Mouse (Mus musculus) liver, embryonic 11.5 days (tissue): ENCODE results near the gene Arhgap24. TPM values are rescaled to one million over a fixed set of nuclear protein-coding genes. Genes with fewer than 3 reads are reported as not detected.
A peak's percentile ranks its signal among the peaks of the same experiment; 100 is the strongest.

Source experiments
- ATAC-seq: fragments of 200-750 bp; cut with Nextera tagmentation; replicated peaks from 2 replicates; pipeline ENCODE4 v1.8.0; 2017; ENCODE audit warnings: moderate number of reproducible peaks, mild to moderate bottlenecking, moderate TSS enrichment, moderate library complexity; ENCODE audit not compliant: low FRiP score
- DNase-seq: peaks from one replicate; pipeline ENCODE4 v3.0.0-alpha.2; 2017; ENCODE audit warnings: low spot score
- H3K27ac ChIP-seq: fragments of 300-500 bp; sonication (generic); 2 replicates; pipeline ENCODE4 v1.5.1; 2014; ENCODE audit warnings: mild to moderate bottlenecking, low read depth, low read length, control low read depth
- H3K27me3 ChIP-seq: fragments of 300-500 bp; sonication (generic); replicated peaks from 2 replicates; pipeline ENCODE4 v1.6.1; 2014; ENCODE audit warnings: low read length, mixed read lengths; ENCODE audit not compliant: control insufficient read depth, insufficient read depth
- H3K36me3 ChIP-seq: fragments of 300-500 bp; sonication (generic); 2 replicates; pipeline ENCODE4 v1.6.1; 2014; ENCODE audit warnings: mild to moderate bottlenecking, low read length, moderate library complexity, mixed read lengths; ENCODE audit not compliant: control insufficient read depth, insufficient read depth
- H3K4me1 ChIP-seq: fragments of 300-500 bp; sonication (generic); replicated peaks from 2 replicates; pipeline ENCODE4 v1.6.1; 2014; ENCODE audit warnings: low read length, mixed read lengths; ENCODE audit not compliant: control insufficient read depth, insufficient read depth
- H3K4me2 ChIP-seq: fragments of 300-500 bp; sonication (generic); 2 replicates; pipeline ENCODE4 v1.6.1; 2014; ENCODE audit warnings: mild to moderate bottlenecking, control low read depth, moderate library complexity
- H3K4me3 ChIP-seq: fragments of 300-500 bp; sonication (generic); 2 replicates; pipeline ENCODE4 v1.5.1; 2014; ENCODE audit warnings: low read depth, low read length, control low read depth
- H3K9ac ChIP-seq: fragments of 300-500 bp; sonication (generic); 2 replicates; pipeline ENCODE4 v1.6.1; 2014; ENCODE audit warnings: low read depth, low read length, control low read depth
- H3K9me3 ChIP-seq: fragments of 300-500 bp; sonication (generic); 2 replicates; pipeline ENCODE4 v1.6.1; 2016; ENCODE audit warnings: low read length, inconsistent platforms, mixed read lengths; ENCODE audit not compliant: control insufficient read depth
- WGBS: fragments of 180-500 bp; shearing (Covaris S2); extraction: QIAGEN DNeasy Blood & Tissue Kit; methylation state at CpG from one replicate; pipeline ENCODE4 v1.1.7; 2014; 5-methylcytosine and 5-hydroxymethylcytosine counted together
- polyA plus RNA-seq: library from polyadenylated mRNA; unstranded; fragments of >200 nt; fragmentation: Nextera tagmentation; extraction: Ambion mirVana; gene quantifications from 2 replicates; pipeline ENCODE4 v1.2.1, GENCODE M21; 2014

Arhgap24 gene
- polyA plus RNA-seq, 1 experiment from 2014 or later, result 5.3 TPM

- no peaks in the 10 kb centered on the region for H3K36me3 ChIP-seq
- H3K27ac ChIP-seq, result no peak overlapping the region
- H3K4me1 ChIP-seq, result no peaks in the 10 kb centered on the region
- no peak overlapping the region for H3K4me3 ChIP-seq
- H3K9ac ChIP-seq, result no peak overlapping the region
- no peak overlapping the region for H3K4me2 ChIP-seq
- DNase-seq (no peak), ATAC-seq (no peak)
- 16% methylated on average over 4 of the region's 4 CpGs for WGBS
- H3K27me3 ChIP-seq, result no peaks in the 10 kb centered on the region
- H3K9me3 ChIP-seq, result no peaks in the 10 kb centered on the region
Observed at GRCm38 (mm10) chr5:102692487-102692886, 211.3 kb downstream of the Arhgap24 start.

GRCm38 (mm10) chr5:102693192-102693591 lies 212.0 kb downstream of the Arhgap24 start:
- DNase-seq (no peak), ATAC-seq (no peak)
- Histone ChIP-seq H3K4me1 (no peaks in the 10 kb centered on the region), H3K9me3 (no peaks in the 10 kb centered on the region), H3K4me2 (no peak overlapping the region), H3K27ac (no peak overlapping the region), H3K9ac (no peak overlapping the region), H3K36me3 (no peaks in the 10 kb centered on the region), H3K27me3 (no peaks in the 10 kb centered on the region), H3K4me3 (no peak overlapping the region)
- WGBS, result 63% methylated on average over 2 of the region's 2 CpGs

- Histone ChIP-seq H3K4me2 (no peak overlapping the region), H3K9me3 (no peaks in the 10 kb centered on the region), H3K9ac (no peak overlapping the region), H3K4me3 (no peak overlapping the region), H3K4me1 (no peaks in the 10 kb centered on the region), H3K27ac (no peak overlapping the region), H3K27me3 (no peaks in the 10 kb centered on the region), H3K36me3 (no peaks in the 10 kb centered on the region)
- DNase-seq, result no peak
- no peak for ATAC-seq
- 65% methylated on average over 3 of the region's 3 CpGs for WGBS
Observed at GRCm38 (mm10) chr5:102693871-102694270, 212.7 kb downstream of the Arhgap24 start.

- Histone ChIP-seq H3K9me3 (no peaks in the 10 kb centered on the region), H3K4me2 (no peak overlapping the region), H3K9ac (no peak overlapping the region), H3K4me1 (no peaks in the 10 kb centered on the region), H3K36me3 (no peaks in the 10 kb centered on the region), H3K4me3 (no peak overlapping the region), H3K27ac (no peak overlapping the region), H3K27me3 (no peaks in the 10 kb centered on the region)
- ATAC-seq, result no peak
- no peak for DNase-seq
- WGBS, result 72% methylated on average over 1 of the region's 1 CpGs
Observed at GRCm38 (mm10) chr5:102697784-102698183, 216.6 kb downstream of the Arhgap24 start.

DNA sequence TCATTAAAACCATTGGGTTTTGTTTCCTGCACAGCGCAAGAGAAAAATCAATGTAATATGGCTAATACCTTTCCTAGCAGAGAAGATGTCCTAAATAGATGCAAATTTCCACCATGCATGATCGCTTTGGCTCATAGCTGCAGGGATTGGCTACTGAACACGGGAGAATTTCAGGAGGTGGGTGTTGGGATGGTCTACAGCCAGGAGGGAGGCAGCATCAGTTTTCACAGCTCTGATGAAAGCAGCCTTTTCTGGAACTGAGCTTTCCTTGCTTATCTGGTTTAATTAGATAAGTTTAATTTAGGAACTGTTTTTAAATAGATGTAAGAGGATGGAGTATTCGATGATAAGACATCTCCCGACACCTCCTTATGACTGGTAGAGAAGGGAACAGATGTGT lies 217.2 kb downstream of the Arhgap24 start:
- Histone ChIP-seq H3K9me3 (no peaks in the 10 kb centered on the region), H3K36me3 (no peaks in the 10 kb centered on the region), H3K4me1 (no peaks in the 10 kb centered on the region), H3K27ac (no peak overlapping the region), H3K9ac (no peak overlapping the region), H3K4me3 (no peak overlapping the region), H3K4me2 (no peak overlapping the region), H3K27me3 (no peaks in the 10 kb centered on the region)
- no peak for ATAC-seq
- 82% methylated on average over 5 of the region's 5 CpGs for WGBS
- DNase-seq, result no peak

DNA sequence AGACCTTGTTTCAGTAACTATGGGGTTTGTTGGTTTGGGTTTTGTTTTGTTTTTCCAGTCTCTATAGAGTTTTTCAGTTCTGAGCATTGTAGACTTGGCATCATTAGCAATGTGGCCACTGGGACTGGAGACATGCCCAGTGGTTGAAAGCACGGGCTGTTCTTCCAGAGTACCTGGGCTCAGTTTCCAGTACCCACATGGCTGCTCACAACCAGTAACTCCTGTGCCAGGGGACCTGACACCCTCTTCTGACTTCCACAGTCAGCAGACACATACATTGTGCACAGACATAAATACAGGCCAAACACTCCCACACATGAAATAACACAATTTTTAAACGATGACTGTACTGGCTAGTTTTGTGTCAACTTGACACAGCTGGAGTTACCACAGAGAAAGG lies 217.7 kb downstream of the Arhgap24 start:
- no peak overlapping the region for H3K4me2 ChIP-seq
- H3K4me3 ChIP-seq, result no peak overlapping the region
- no peaks in the 10 kb centered on the region for H3K36me3 ChIP-seq
- no peaks in the 10 kb centered on the region for H3K4me1 ChIP-seq
- H3K9me3 ChIP-seq, result no peaks in the 10 kb centered on the region
- ATAC-seq (no peak), DNase-seq (no peak)
- H3K9ac ChIP-seq, result no peak overlapping the region
- 83% methylated on average over 2 of the region's 2 CpGs for WGBS
- no peaks in the 10 kb centered on the region for H3K27me3 ChIP-seq
- no peak overlapping the region for H3K27ac ChIP-seq

DNA sequence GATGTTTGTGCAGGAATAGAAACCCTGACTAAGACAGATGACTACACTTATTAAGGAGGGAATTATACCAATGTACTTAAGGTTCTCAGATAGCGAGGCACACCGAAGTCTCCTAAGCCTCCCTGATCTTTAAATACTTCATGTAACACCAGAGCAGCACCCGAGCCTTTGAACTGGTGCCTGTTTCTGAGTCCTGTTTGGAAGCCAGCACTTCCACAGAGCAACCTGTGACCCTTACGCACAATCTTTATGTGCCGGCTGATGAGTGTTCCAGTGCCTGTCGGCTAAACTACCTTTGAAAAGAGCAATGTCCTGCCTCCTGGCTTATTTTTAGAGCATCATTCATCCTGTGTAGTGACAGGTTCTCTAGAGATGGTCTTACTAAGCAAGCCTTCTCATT lies 221.4 kb downstream of the Arhgap24 start:
- DNase-seq (no peak), ATAC-seq (no peak)
- 78% methylated on average over 6 of the region's 6 CpGs for WGBS
- no peak overlapping the region for H3K9ac ChIP-seq
- no peak overlapping the region for H3K4me3 ChIP-seq
- H3K4me2 ChIP-seq, result no peak overlapping the region
- no peaks in the 10 kb centered on the region for H3K27me3 ChIP-seq
- no peak overlapping the region for H3K27ac ChIP-seq
- no peaks in the 10 kb centered on the region for H3K36me3 ChIP-seq
- H3K9me3 ChIP-seq, result no peaks in the 10 kb centered on the region
- H3K4me1 ChIP-seq, result no peaks in the 10 kb centered on the region

DNA sequence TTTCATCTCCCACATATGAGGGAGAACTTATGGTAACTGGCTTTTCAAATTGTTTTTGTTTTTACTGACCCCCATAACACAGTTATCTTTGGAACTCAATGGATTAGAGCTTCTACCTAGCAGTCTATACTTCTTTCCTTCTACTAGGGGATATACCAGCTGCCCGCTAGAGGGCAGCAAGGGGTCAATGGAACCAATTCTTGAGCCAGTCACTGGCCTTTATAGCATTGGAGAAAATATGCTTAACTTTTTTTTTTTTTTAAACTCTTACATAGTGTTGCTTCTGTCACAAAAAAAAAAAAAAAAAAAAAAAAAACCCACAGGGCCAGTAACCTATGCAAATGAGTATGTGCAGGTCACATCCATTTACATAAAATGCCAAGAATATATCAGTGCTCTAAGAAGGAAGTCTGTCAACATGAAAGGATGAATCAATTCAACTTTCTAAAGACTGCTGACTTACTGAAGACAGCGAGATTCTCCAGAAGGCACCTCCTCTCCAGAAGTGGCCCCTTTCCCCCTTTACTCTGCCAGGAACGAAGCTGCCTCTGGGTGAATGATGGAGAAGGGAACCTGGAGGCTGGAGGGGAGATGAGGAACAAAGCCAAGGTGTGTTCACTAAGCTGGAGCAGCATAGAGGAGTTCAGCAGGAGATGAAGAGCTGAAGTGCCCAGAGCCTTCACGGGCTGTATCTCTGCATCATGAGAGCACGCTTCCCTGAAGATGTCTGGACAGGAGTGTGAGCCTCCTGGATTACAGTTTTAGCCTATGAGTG lies 222.3 kb downstream of the Arhgap24 start:
- peak; percentile 49; the same call in 1 of the 2 replicates for ATAC-seq
- no peak overlapping the region for H3K27ac ChIP-seq
- H3K9me3 ChIP-seq, result no peaks in the 10 kb centered on the region
- DNase-seq, result no peak
- H3K27me3 ChIP-seq, result no peaks in the 10 kb centered on the region
- no peaks in the 10 kb centered on the region for H3K36me3 ChIP-seq
- H3K4me3 ChIP-seq, result no peak overlapping the region
- H3K9ac ChIP-seq, result no peak overlapping the region
- H3K4me1 ChIP-seq, result no peaks in the 10 kb centered on the region
- no peak overlapping the region for H3K4me2 ChIP-seq
- 51% methylated on average over 5 of the region's 5 CpGs for WGBS

DNA sequence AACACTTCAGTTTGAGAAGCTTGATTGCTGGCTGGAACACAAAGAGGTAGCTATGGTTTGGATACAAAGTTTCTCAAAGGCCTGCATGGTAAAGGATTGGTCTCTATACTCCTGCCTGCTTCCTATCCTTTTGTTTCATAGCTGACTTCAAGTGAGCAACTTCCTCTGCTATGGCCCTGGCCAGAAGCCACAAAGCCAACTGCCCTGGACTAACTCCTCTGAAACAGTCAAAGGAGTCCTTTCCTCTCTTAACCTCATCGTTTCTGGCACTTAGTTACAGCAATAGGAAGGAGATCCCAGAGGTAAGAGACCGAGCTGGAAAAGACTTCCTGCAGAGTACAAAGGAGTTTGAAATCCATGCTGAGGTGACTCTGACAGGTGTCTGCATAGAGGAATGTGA lies 224.0 kb downstream of the Arhgap24 start:
- WGBS, result 38% methylated on average over 2 of the region's 2 CpGs
- no peaks in the 10 kb centered on the region for H3K9me3 ChIP-seq
- no peaks in the 10 kb centered on the region for H3K36me3 ChIP-seq
- no peak for DNase-seq
- H3K27ac ChIP-seq, result no peak overlapping the region
- no peak for ATAC-seq
- no peak overlapping the region for H3K4me3 ChIP-seq
- H3K27me3 ChIP-seq, result no peaks in the 10 kb centered on the region
- no peaks in the 10 kb centered on the region for H3K4me1 ChIP-seq
- H3K4me2 ChIP-seq, result no peak overlapping the region
- H3K9ac ChIP-seq, result no peak overlapping the region
